Mouse (Mus musculus) kidney, postnatal 0 days (tissue): ENCODE measurements around the gene Dynlrb1. TPM values are rescaled to one million over a fixed set of nuclear protein-coding genes. Genes with fewer than 3 reads are reported as not detected.
A peak's percentile ranks its signal among the peaks of the same experiment; 100 is the strongest.

Experiments used
- ATAC-seq: fragments of 200-750 bp; cut with Nextera tagmentation; replicated peaks from 2 replicates; pipeline ENCODE4 v1.8.0; 2017; ENCODE audit warnings: low read depth, moderate number of reproducible peaks, moderate TSS enrichment, moderate library complexity; ENCODE audit not compliant: low FRiP score
- DNase-seq: peaks from one replicate; pipeline ENCODE4 v3.0.0-alpha.2; 2016; ENCODE audit warnings: low spot score
- H3K27ac ChIP-seq: fragments of 300-500 bp; sonication (generic); 2 replicates; pipeline ENCODE4 v1.5.1; 2014; ENCODE audit warnings: mild to moderate bottlenecking
- H3K27me3 ChIP-seq: fragments of 300-500 bp; sonication (generic); 2 replicates; pipeline ENCODE4 v1.6.1; 2014; ENCODE audit warnings: low read length, mixed read lengths; ENCODE audit not compliant: insufficient read depth
- H3K36me3 ChIP-seq: fragments of 300-500 bp; sonication (generic); 2 replicates; pipeline ENCODE4 v1.6.1; 2014; ENCODE audit warnings: low read length, mixed read lengths; ENCODE audit not compliant: insufficient read depth
- H3K4me1 ChIP-seq: fragments of 300-500 bp; sonication (generic); replicated peaks from 2 replicates; pipeline ENCODE4 v1.6.1; 2014; ENCODE audit warnings: antibody characterized with exemption, low read length, mixed read lengths; ENCODE audit not compliant: insufficient read depth
- H3K4me2 ChIP-seq: fragments of 300-500 bp; sonication (generic); 2 replicates; pipeline ENCODE4 v1.6.1; 2014; ENCODE audit warnings: mild to moderate bottlenecking, low read length, moderate library complexity, mixed read lengths
- H3K4me3 ChIP-seq: fragments of 300-500 bp; sonication (generic); replicated peaks from 2 replicates; pipeline ENCODE4 v1.5.1; 2014; ENCODE audit warnings: low read depth, low read length
- H3K9ac ChIP-seq: fragments of 300-500 bp; sonication (generic); 2 replicates; pipeline ENCODE4 v1.6.1; 2014; ENCODE audit warnings: low read depth, low read length
- H3K9me3 ChIP-seq: fragments of 300-500 bp; sonication (generic); replicated peaks from 2 replicates; pipeline ENCODE4 v1.6.1; 2016; ENCODE audit warnings: low read length, inconsistent platforms, mixed read lengths
- CTCF ChIP-seq: IDR thresholded peaks from 2 replicates; pipeline ENCODE4 v1.5.1; 2016; ENCODE audit warnings: antibody characterized with exemption, low read depth, mild to moderate bottlenecking, moderate library complexity
- WGBS: fragments of 180-500 bp; shearing (Covaris S2); extraction: QIAGEN DNeasy Blood & Tissue Kit; methylation state at CpG from one replicate; pipeline ENCODE4 v1.1.7; 2014; 5-methylcytosine and 5-hydroxymethylcytosine counted together
- polyA plus RNA-seq: library from polyadenylated mRNA; unstranded; fragments of >200 nt; fragmentation: Nextera tagmentation; extraction: Ambion mirVana; gene quantifications from 2 replicates; pipeline ENCODE4 v1.2.1, GENCODE M21; 2015

Gene Dynlrb1
- polyA plus RNA-seq, 1 experiment from 2014 or later: 405 TPM

DNA sequence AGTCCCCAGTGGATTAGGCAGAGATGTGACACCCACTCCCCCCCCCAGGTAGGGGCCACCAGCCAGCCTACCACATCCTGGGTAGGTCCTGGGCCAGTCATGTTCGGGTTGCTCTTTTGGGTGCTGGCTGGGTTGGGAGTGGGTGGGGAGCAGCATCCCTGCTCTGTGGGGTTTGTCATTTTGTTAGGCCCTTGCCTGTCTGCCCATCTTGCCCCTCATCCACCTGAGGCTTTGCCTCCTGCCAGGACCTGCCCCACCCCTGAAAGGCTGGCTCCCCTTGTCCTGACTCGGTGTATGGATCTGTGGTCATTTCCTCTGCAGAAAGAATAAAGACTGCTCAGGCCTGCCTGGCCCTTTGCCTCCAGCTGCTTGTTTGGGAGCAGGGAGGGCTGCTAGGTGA is 41.4 kb downstream of the Dynlrb1 start:
- Histone ChIP-seq H3K4me1 (0 out of 2 replicates have a peak, but pooled peaks cover 11% of the 10 kb centered on the region), H3K27ac (no peak overlapping the region), H3K4me2 (peak overlapping the region; percentile 75; the same call in 1 of the 2 replicates), H3K9me3 (no peaks in the 10 kb centered on the region), H3K4me3 (no peak overlapping the region), H3K27me3 (no peaks in the 10 kb centered on the region), H3K36me3 (0 out of 2 replicates have a peak, but pooled peaks cover 4% of the 10 kb centered on the region), H3K9ac (no peak overlapping the region)
- TF ChIP-seq CTCF: no peak
- ATAC-seq (no peak), DNase-seq (no peak)
- WGBS: 91% methylated on average over 2 of the region's 2 CpGs

DNA sequence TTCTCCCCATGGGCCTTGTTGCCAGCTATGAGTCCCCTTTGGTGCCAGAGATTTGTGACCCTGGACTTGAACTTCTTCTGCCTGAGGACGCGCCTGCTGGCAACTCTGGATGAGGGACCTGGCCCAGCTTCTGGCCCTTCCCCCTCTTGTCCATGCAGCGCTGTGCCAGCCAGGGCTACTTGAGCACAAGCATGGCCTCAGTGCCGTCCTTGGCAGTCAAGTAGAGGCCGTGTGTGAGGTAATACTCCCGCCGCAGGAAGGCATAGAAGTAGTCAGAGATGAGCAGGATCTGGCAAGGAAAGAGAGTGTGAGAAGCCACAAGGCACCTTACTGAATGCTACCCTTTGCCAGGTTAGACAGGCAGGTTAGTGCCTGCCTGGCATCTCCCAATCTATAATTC is 42.0 kb downstream of the Dynlrb1 start:
- Histone ChIP-seq H3K36me3 (0 out of 2 replicates have a peak, but pooled peaks cover 4% of the 10 kb centered on the region), H3K9me3 (no peaks in the 10 kb centered on the region), H3K4me2 (no peak overlapping the region), H3K4me1 (0 out of 2 replicates have a peak, but pooled peaks cover 11% of the 10 kb centered on the region), H3K4me3 (no peak overlapping the region), H3K27me3 (no peaks in the 10 kb centered on the region), H3K27ac (no peak overlapping the region), H3K9ac (no peak overlapping the region)
- no peak for DNase-seq
- 88% methylated on average over 7 of the region's 7 CpGs for WGBS
- no peak for TF ChIP-seq CTCF
- ATAC-seq: no peak

DNA sequence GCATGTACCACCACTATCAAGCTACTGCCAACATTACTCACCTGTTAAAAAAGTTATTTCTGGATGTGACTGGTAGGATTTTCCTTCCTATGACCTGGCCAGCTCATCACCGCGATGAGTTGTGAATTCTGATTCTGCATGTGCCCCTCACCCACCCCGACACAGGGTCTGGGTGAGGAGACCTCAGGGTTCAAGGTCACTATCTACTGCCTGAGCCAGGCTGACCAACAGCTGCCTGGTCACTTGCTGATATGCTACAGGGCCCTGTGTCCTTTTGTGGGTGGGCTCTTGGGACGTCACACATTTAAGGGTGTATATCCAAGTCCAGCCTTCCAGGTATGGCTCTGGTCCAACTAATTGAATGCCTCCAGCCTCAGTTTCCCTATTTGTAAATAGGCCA is 42.8 kb downstream of the Dynlrb1 start:
- 87% methylated on average over 4 of the region's 4 CpGs for WGBS
- Histone ChIP-seq H3K9ac (no peak overlapping the region), H3K4me1 (0 out of 2 replicates have a peak, but pooled peaks cover 11% of the 10 kb centered on the region), H3K4me2 (no peak overlapping the region), H3K27me3 (no peaks in the 10 kb centered on the region), H3K9me3 (no peaks in the 10 kb centered on the region), H3K36me3 (0 out of 2 replicates have a peak, but pooled peaks cover 4% of the 10 kb centered on the region), H3K4me3 (no peak overlapping the region), H3K27ac (no peak overlapping the region)
- TF ChIP-seq CTCF: no peak
- no peak for DNase-seq
- no peak for ATAC-seq

DNA sequence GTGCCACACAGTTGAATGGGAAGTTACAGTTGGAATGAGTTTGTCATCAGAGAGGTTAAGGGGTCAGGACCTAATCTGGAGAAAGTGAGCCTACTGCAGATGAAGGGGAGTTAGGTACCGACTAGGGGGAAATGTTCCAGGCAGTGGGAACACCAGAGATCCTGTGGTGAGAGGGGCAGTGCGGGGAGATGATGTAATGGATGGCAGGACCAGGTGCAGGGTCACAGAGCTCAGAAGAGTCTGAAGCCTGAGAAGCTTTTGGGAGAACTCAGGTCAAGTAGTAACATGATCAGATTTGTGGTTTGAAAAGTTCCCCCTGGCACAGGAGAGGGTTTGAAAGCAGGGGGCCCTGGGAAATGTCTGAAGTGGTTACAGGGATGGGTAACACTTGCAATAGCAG is 43.8 kb downstream of the Dynlrb1 start:
- Histone ChIP-seq H3K9ac (no peak overlapping the region), H3K27ac (no peak overlapping the region), H3K9me3 (no peaks in the 10 kb centered on the region), H3K4me2 (no peak overlapping the region), H3K4me1 (0 out of 2 replicates have a peak, but pooled peaks cover 11% of the 10 kb centered on the region), H3K36me3 (0 out of 2 replicates have a peak, but pooled peaks cover 4% of the 10 kb centered on the region), H3K27me3 (no peaks in the 10 kb centered on the region), H3K4me3 (no peak overlapping the region)
- no peak for DNase-seq
- no peak for TF ChIP-seq CTCF
- no peak for ATAC-seq
- WGBS: 48% methylated on average over 2 of the region's 2 CpGs

DNA sequence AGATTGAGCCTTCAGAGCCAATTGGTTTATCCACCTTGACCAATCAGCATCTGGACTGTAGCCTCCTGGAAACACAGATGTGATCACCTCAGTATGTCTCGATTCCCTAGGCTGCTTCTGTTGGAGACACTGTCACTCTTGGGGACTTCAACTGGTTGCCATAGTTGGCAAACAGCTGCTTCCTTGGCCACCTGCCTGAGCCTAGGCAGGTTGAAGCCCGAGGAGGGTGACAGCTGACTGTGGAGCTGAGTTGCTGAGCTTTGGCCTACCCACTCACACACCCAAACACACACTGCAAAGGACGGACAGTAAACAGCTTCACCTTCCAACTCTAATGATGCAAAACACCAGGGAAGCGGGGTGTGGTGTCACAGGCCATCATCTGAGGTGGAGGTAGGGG is 47.5 kb downstream of the Dynlrb1 start:
- ATAC-seq: no peak
- 84% methylated on average over 4 of the region's 4 CpGs for WGBS
- no peak for DNase-seq
- TF ChIP-seq CTCF: no peak
- no peak overlapping the region for H3K4me2 ChIP-seq
- no peaks in the 10 kb centered on the region for H3K9me3 ChIP-seq
- no peak overlapping the region for H3K9ac ChIP-seq
- H3K4me3 ChIP-seq: no peak overlapping the region
- 0 out of 2 replicates have a peak, but pooled peaks cover 3% of the 10 kb centered on the region for H3K36me3 ChIP-seq
- H3K27me3 ChIP-seq: no peaks in the 10 kb centered on the region
- no peak overlapping the region for H3K27ac ChIP-seq
- no peaks in the 10 kb centered on the region for H3K4me1 ChIP-seq

DNA sequence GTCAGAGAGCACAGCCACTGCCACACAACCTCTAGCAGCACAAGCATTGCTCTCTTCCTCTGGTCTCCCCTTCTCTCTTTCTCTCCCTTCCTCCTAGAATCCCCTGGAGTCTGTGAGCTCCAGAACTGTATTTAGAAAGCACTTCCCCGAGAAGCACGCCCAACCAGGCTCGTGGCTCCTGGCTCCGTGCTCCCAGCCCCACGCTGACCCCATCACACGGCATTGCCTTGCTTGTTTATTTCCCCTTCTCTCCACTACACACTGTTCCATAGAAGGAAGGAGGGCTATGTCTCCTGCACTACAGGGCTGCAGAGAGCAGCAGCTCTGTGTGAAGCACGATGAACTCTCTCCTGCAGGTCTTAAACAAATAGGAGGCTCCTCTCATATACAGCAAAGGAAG is 48.3 kb downstream of the Dynlrb1 start:
- TF ChIP-seq CTCF: no peak
- no peaks in the 10 kb centered on the region for H3K9me3 ChIP-seq
- ATAC-seq: no peak
- H3K27me3 ChIP-seq: no peaks in the 10 kb centered on the region
- no peak overlapping the region for H3K4me3 ChIP-seq
- H3K4me1 ChIP-seq: no peaks in the 10 kb centered on the region
- 65% methylated on average over 7 of the region's 7 CpGs for WGBS
- H3K4me2 ChIP-seq: no peak overlapping the region
- DNase-seq: peak; percentile 29
- H3K27ac ChIP-seq: peak overlapping the region; percentile 36; the same call in 1 of the 2 replicates
- H3K9ac ChIP-seq: no peak overlapping the region
- H3K36me3 ChIP-seq: 0 out of 2 replicates have a peak, but pooled peaks cover 3% of the 10 kb centered on the region

DNA sequence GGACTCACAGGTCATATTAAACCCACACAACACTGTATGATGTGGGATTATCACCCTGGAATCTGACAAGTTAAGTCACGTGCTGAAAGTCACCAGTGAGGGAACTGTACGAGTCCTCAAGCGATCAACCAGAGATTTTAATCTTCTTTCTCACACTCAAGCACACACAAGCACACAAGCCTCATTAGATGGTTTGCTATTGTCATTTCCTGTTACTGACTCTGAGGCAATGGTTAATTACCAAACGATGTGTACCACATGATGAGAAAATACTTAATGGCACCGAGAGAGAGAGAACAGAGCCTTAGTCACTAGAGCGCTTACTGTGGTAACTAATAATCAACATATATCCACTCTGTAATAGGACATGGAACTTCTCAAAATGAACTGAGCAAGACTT is 49.4 kb downstream of the Dynlrb1 start:
- H3K27ac ChIP-seq: no peak overlapping the region
- TF ChIP-seq CTCF: no peak
- DNase-seq (no peak), ATAC-seq (no peak)
- H3K4me3 ChIP-seq: no peak overlapping the region
- no peaks in the 10 kb centered on the region for H3K4me1 ChIP-seq
- H3K27me3 ChIP-seq: no peaks in the 10 kb centered on the region
- 0 out of 2 replicates have a peak, but pooled peaks cover 3% of the 10 kb centered on the region for H3K36me3 ChIP-seq
- WGBS: 74% methylated on average over 6 of the region's 6 CpGs
- H3K4me2 ChIP-seq: no peak overlapping the region
- H3K9ac ChIP-seq: no peak overlapping the region
- H3K9me3 ChIP-seq: no peaks in the 10 kb centered on the region
